Mouse (Mus musculus): Measurements from ENCODE around the gene Ubash3b.

The Ubash3b gene

GRCm38 (mm10) chr9:41166886-41167285, 5.4 kb upstream of the Ubash3b start:
- DNase-seq (ENCODE audit: low spot score in 2 of 2): no peak

- no peak for DNase-seq (ENCODE audit: low spot score in 2 of 2)
Observed at GRCm38 (mm10) chr9:41162363-41162762, 866 bp upstream of the Ubash3b start.

GRCm38 (mm10) chr9:41160536-41161176, 841 bp downstream of the Ubash3b start:
- DNase-seq (ENCODE audit: low spot score in 2 of 2): no peak

GRCm38 (mm10) chr9:41159223-41159622, 2.3 kb downstream of the Ubash3b start:
- DNase-seq (ENCODE audit: low spot score in 2 of 2): no peak

GRCm38 (mm10) chr9:41157872-41158567, 3.5 kb downstream of the Ubash3b start:
- DNase-seq (ENCODE audit: low spot score in 2 of 2): no peak

GRCm38 (mm10) chr9:41157020-41157871, 4.3 kb downstream of the Ubash3b start:
- peak; percentile 53 to 82 for DNase-seq (ENCODE audit: low spot score in 2 of 2)

GRCm38 (mm10) chr9:41156720-41157019, 4.8 kb downstream of the Ubash3b start:
- no peak for DNase-seq (ENCODE audit: low spot score in 2 of 2)

- DNase-seq (ENCODE audit: low spot score in 2 of 2): no peak
Observed at GRCm38 (mm10) chr9:41156006-41156719, 5.3 kb downstream of the Ubash3b start.

GRCm38 (mm10) chr9:41153979-41154378, 7.5 kb downstream of the Ubash3b start:
- DNase-seq (ENCODE audit: low spot score in 2 of 2): no peak

GRCm38 (mm10) chr9:41153050-41153449, 8.4 kb downstream of the Ubash3b start:
- peak in 1 of 2 experiments; percentile 25 for DNase-seq (ENCODE audit: low spot score in 2 of 2)

GRCm38 (mm10) chr9:41151491-41151890, 10.0 kb downstream of the Ubash3b start:
- no peak for DNase-seq (ENCODE audit: low spot score in 2 of 2)

- no peak for DNase-seq (ENCODE audit: low spot score in 2 of 2)
Observed at GRCm38 (mm10) chr9:41149896-41150295, 11.6 kb downstream of the Ubash3b start.

- no peak for DNase-seq (ENCODE audit: low spot score in 2 of 2)
Observed at GRCm38 (mm10) chr9:41149079-41149676, 12.3 kb downstream of the Ubash3b start.

GRCm38 (mm10) chr9:41148600-41148999, 12.9 kb downstream of the Ubash3b start:
- DNase-seq (ENCODE audit: low spot score in 2 of 2): no peak

- DNase-seq (ENCODE audit: low spot score in 2 of 2): no peak
Observed at GRCm38 (mm10) chr9:41147203-41147842, 14.2 kb downstream of the Ubash3b start.

- DNase-seq (ENCODE audit: low spot score in 2 of 2): no peak
Observed at GRCm38 (mm10) chr9:41143825-41144224, 17.7 kb downstream of the Ubash3b start.

- no peak for DNase-seq (ENCODE audit: low spot score in 2 of 2)
Observed at GRCm38 (mm10) chr9:41143115-41143514, 18.4 kb downstream of the Ubash3b start.

GRCm38 (mm10) chr9:41141026-41141425, 20.5 kb downstream of the Ubash3b start:
- DNase-seq (ENCODE audit: low spot score in 2 of 2): no peak

GRCm38 (mm10) chr9:41138987-41139808, 22.3 kb downstream of the Ubash3b start:
- DNase-seq (ENCODE audit: low spot score in 2 of 2): no peak

Measured in spleen, postnatal 4 days (tissue).